Mouse (Mus musculus): Measurements from ENCODE around the gene Ryk.

- TF ChIP-seq CTCF (IDR thresholded peaks at IDR 0.05; ENCODE audit: low read depth) (no peak), EP300 (IDR thresholded peaks at IDR 0.05; ENCODE audit: low read depth) (no peak)
These were observed 11.6 kb downstream of the Ryk start for GRCm38 (mm10) chr9:102846348-102846747.

All from liver, embryonic 14.5 days (tissue).